Mouse (Mus musculus): ENCODE results near the gene Impg1. TPM values are rescaled to one million over a fixed set of nuclear protein-coding genes. Genes with fewer than 3 reads are reported as not detected.

Impg1 gene
- polyA plus RNA-seq, 1 experiment from 2014 or later: not detected

GRCm38 (mm10) chr9:80391002-80391401 is 74.3 kb downstream of the Impg1 start:
- Histone ChIP-seq H3K4me1 (ENCODE audit: control insufficient read depth, insufficient read depth, low read length) (no peaks in the 10 kb centered on the region), H3K4me3 (ENCODE audit: low read depth, low read length) (no peak overlapping the region), H3K36me3 (ENCODE audit: control insufficient read depth, insufficient read depth, low read length) (no peaks in the 10 kb centered on the region), H3K27ac (ENCODE audit: low read depth, low read length) (no peak overlapping the region), H3K4me2 (ENCODE audit: low read depth, low read length) (no peak overlapping the region), H3K27me3 (ENCODE audit: control insufficient read depth, insufficient read depth, low read length) (no peaks in the 10 kb centered on the region), H3K9me3 (ENCODE audit: control insufficient read depth, low read length) (no peaks in the 10 kb centered on the region), H3K9ac (replicated peaks; ENCODE audit: low read depth, low read length) (no peak overlapping the region)
- peak; percentile 84; the same call in 1 of the 2 replicates for ATAC-seq (ENCODE audit: low read depth)
- 23% methylated on average over 5 of the region's 5 CpGs for WGBS

DNA sequence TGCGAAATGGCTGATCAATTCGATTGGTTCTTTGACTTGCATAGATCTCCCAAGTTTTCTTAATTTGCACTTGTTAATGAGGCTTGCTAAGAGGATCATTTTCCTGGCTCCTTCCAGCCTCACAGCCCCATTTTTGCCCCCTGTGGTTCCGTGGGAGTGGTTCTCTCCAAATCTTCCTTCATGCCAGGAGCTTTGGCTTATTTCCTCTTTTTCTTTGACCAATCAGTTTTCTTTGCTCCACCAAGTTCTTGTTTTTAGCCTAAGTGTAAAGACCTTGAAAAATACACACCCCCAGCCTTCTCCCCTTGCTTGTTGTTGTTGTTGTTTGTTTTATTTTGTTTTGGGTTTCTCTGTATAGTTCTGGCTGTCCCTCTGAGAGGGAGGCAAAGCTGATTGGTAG is 77.4 kb downstream of the Impg1 start:
- Histone ChIP-seq H3K4me1 (ENCODE audit: control insufficient read depth, insufficient read depth, low read length) (no peaks in the 10 kb centered on the region), H3K9ac (replicated peaks; ENCODE audit: low read depth, low read length) (no peak overlapping the region)

GRCm38 (mm10) chr9:80386492-80386891 is 78.8 kb downstream of the Impg1 start:
- Histone ChIP-seq H3K9ac (replicated peaks; ENCODE audit: low read depth, low read length) (no peak overlapping the region), H3K27ac (ENCODE audit: low read depth, low read length) (no peak overlapping the region), H3K4me3 (ENCODE audit: low read depth, low read length) (no peak overlapping the region), H3K9me3 (ENCODE audit: control insufficient read depth, low read length) (no peaks in the 10 kb centered on the region), H3K36me3 (ENCODE audit: control insufficient read depth, insufficient read depth, low read length) (no peaks in the 10 kb centered on the region), H3K4me1 (ENCODE audit: control insufficient read depth, insufficient read depth, low read length) (no peaks in the 10 kb centered on the region), H3K27me3 (ENCODE audit: control insufficient read depth, insufficient read depth, low read length) (no peaks in the 10 kb centered on the region), H3K4me2 (ENCODE audit: low read depth, low read length) (no peak overlapping the region)
- peak; percentile 62; the same call in 1 of the 2 replicates for ATAC-seq (ENCODE audit: low read depth)
- WGBS: 24% methylated on average over 5 of the region's 5 CpGs

More for the DNA sequence above, 77.4 kb downstream of the Impg1 start:
- Histone ChIP-seq H3K4me3 (ENCODE audit: low read depth, low read length) (no peak overlapping the region), H3K36me3 (ENCODE audit: control insufficient read depth, insufficient read depth, low read length) (no peaks in the 10 kb centered on the region), H3K9me3 (ENCODE audit: control insufficient read depth, low read length) (no peaks in the 10 kb centered on the region), H3K27ac (ENCODE audit: low read depth, low read length) (no peak overlapping the region), H3K27me3 (ENCODE audit: control insufficient read depth, insufficient read depth, low read length) (no peaks in the 10 kb centered on the region), H3K4me2 (ENCODE audit: low read depth, low read length) (no peak overlapping the region)
- no peak for ATAC-seq (ENCODE audit: low read depth)
- WGBS: 89% methylated on average over 3 of the region's 3 CpGs

- Histone ChIP-seq H3K36me3 (ENCODE audit: control insufficient read depth, insufficient read depth, low read length) (no peaks in the 10 kb centered on the region), H3K9ac (replicated peaks; ENCODE audit: low read depth, low read length) (no peak overlapping the region), H3K27me3 (ENCODE audit: control insufficient read depth, insufficient read depth, low read length) (no peaks in the 10 kb centered on the region), H3K9me3 (ENCODE audit: control insufficient read depth, low read length) (no peaks in the 10 kb centered on the region), H3K27ac (ENCODE audit: low read depth, low read length) (no peak overlapping the region), H3K4me2 (ENCODE audit: low read depth, low read length) (no peak overlapping the region), H3K4me3 (ENCODE audit: low read depth, low read length) (no peak overlapping the region), H3K4me1 (ENCODE audit: control insufficient read depth, insufficient read depth, low read length) (no peaks in the 10 kb centered on the region)
- 0 out of 2 replicates have a peak, but pooled peaks have one; percentile 7 for ATAC-seq (ENCODE audit: low read depth)
- 45% methylated on average over 7 of the region's 7 CpGs for WGBS
Observed at GRCm38 (mm10) chr9:80386000-80386399, 79.3 kb downstream of the Impg1 start.

- Histone ChIP-seq H3K4me2 (ENCODE audit: low read depth, low read length) (no peak overlapping the region), H3K9me3 (ENCODE audit: control insufficient read depth, low read length) (no peaks in the 10 kb centered on the region), H3K4me3 (ENCODE audit: low read depth, low read length) (no peak overlapping the region), H3K9ac (replicated peaks; ENCODE audit: low read depth, low read length) (no peak overlapping the region), H3K27ac (ENCODE audit: low read depth, low read length) (no peak overlapping the region), H3K36me3 (ENCODE audit: control insufficient read depth, insufficient read depth, low read length) (no peaks in the 10 kb centered on the region), H3K4me1 (ENCODE audit: control insufficient read depth, insufficient read depth, low read length) (no peaks in the 10 kb centered on the region), H3K27me3 (ENCODE audit: control insufficient read depth, insufficient read depth, low read length) (no peaks in the 10 kb centered on the region)
- WGBS: 66% methylated on average over 4 of the region's 4 CpGs
- no peak for ATAC-seq (ENCODE audit: low read depth)
Observed at GRCm38 (mm10) chr9:80382711-80383110, 82.6 kb downstream of the Impg1 start.

DNA sequence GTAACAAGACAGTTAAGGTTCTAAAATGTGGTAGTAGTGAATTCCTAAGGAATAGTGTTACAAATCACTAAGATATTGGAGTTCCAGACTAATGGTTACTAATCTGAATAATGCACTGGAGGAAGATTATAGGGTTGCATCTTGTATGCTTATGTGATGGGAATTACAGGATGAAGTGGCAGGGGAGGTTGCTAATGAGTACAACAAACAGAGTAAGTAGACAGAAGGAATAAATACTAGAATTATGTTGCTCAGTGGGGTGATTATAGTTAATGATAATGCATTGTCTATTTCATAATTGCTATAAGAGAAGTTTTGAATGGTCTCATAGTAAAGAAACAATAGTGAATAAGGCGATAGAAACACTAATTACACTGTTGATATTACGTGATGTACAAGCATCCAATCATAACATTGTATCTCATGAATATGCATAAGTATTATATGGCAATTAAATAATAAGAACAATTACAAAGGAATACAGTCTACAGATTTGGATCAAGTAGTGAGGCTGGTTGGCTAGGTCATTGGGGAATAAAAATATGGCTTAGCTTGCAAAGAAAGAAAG is 85.1 kb downstream of the Impg1 start:
- H3K4me2 ChIP-seq (ENCODE audit: low read depth, low read length): no peak overlapping the region
- H3K9ac ChIP-seq (replicated peaks; ENCODE audit: low read depth, low read length): no peak overlapping the region
- ATAC-seq (ENCODE audit: low read depth): peak; percentile 71; the same call in 1 of the 2 replicates
- no peaks in the 10 kb centered on the region for H3K9me3 ChIP-seq (ENCODE audit: control insufficient read depth, low read length)
- H3K36me3 ChIP-seq (ENCODE audit: control insufficient read depth, insufficient read depth, low read length): no peaks in the 10 kb centered on the region
- no peak overlapping the region for H3K27ac ChIP-seq (ENCODE audit: low read depth, low read length)
- 65% methylated on average over 2 of the region's 2 CpGs for WGBS
- H3K4me3 ChIP-seq (ENCODE audit: low read depth, low read length): no peak overlapping the region
- no peaks in the 10 kb centered on the region for H3K4me1 ChIP-seq (ENCODE audit: control insufficient read depth, insufficient read depth, low read length)
- no peaks in the 10 kb centered on the region for H3K27me3 ChIP-seq (ENCODE audit: control insufficient read depth, insufficient read depth, low read length)

DNA sequence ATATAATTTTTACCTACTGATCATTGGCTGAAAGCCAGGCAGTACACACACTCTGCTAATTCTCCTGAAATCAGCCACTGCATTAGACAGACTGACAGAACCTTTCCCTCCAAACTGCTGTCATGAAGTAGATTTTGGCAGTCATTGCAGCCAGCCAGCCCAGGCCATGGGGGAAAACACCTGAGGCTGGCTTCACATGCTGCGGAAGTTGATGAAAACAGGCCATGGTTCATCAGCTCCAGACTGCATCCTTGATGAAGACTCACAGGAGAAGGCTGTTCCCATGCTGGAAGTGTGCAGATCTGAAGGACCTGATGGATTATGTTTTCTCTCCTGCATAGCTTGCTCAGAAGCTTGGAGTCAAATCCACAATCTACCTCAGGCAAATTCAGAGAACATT is 91.2 kb downstream of the Impg1 start:
- Histone ChIP-seq H3K4me2 (ENCODE audit: low read depth, low read length) (no peak overlapping the region), H3K4me3 (ENCODE audit: low read depth, low read length) (no peak overlapping the region), H3K27ac (ENCODE audit: low read depth, low read length) (no peak overlapping the region), H3K36me3 (ENCODE audit: control insufficient read depth, insufficient read depth, low read length) (no peaks in the 10 kb centered on the region), H3K9ac (replicated peaks; ENCODE audit: low read depth, low read length) (no peak overlapping the region), H3K4me1 (ENCODE audit: control insufficient read depth, insufficient read depth, low read length) (no peaks in the 10 kb centered on the region), H3K9me3 (ENCODE audit: control insufficient read depth, low read length) (no peaks in the 10 kb centered on the region), H3K27me3 (ENCODE audit: control insufficient read depth, insufficient read depth, low read length) (no peaks in the 10 kb centered on the region)
- no peak for ATAC-seq (ENCODE audit: low read depth)
- WGBS: 85% methylated on average over 1 of the region's 1 CpGs

- Histone ChIP-seq H3K4me3 (ENCODE audit: low read depth, low read length) (no peak overlapping the region), H3K9ac (replicated peaks; ENCODE audit: low read depth, low read length) (no peak overlapping the region), H3K27ac (ENCODE audit: low read depth, low read length) (no peak overlapping the region), H3K9me3 (ENCODE audit: control insufficient read depth, low read length) (no peaks in the 10 kb centered on the region), H3K4me2 (ENCODE audit: low read depth, low read length) (no peak overlapping the region), H3K36me3 (ENCODE audit: control insufficient read depth, insufficient read depth, low read length) (no peaks in the 10 kb centered on the region), H3K4me1 (ENCODE audit: control insufficient read depth, insufficient read depth, low read length) (no peaks in the 10 kb centered on the region), H3K27me3 (ENCODE audit: control insufficient read depth, insufficient read depth, low read length) (no peaks in the 10 kb centered on the region)
- no peak for ATAC-seq (ENCODE audit: low read depth)
- 92% methylated on average over 5 of the region's 5 CpGs for WGBS
Observed at GRCm38 (mm10) chr9:80373304-80373739, 92.0 kb downstream of the Impg1 start.

GRCm38 (mm10) chr9:80368636-80369035 is 96.6 kb downstream of the Impg1 start:
- Histone ChIP-seq H3K27me3 (ENCODE audit: control insufficient read depth, insufficient read depth, low read length) (no peaks in the 10 kb centered on the region), H3K4me3 (ENCODE audit: low read depth, low read length) (no peak overlapping the region), H3K9ac (replicated peaks; ENCODE audit: low read depth, low read length) (no peak overlapping the region), H3K27ac (ENCODE audit: low read depth, low read length) (no peak overlapping the region), H3K4me1 (ENCODE audit: control insufficient read depth, insufficient read depth, low read length) (no peaks in the 10 kb centered on the region), H3K4me2 (ENCODE audit: low read depth, low read length) (no peak overlapping the region), H3K9me3 (ENCODE audit: control insufficient read depth, low read length) (no peaks in the 10 kb centered on the region), H3K36me3 (ENCODE audit: control insufficient read depth, insufficient read depth, low read length) (no peaks in the 10 kb centered on the region)
- WGBS: 73% methylated on average over 2 of the region's 2 CpGs
- no peak for ATAC-seq (ENCODE audit: low read depth)

Data from neural tube, embryonic 14.5 days (tissue).